Mouse (Mus musculus): Measurements from ENCODE around the gene Nedd4. TPM values are rescaled to one million over a fixed set of nuclear protein-coding genes. Genes with fewer than 3 reads are reported as not detected.

Nedd4 gene
- total RNA-seq, 2 experiments from 2014 or later = 297 to 313 TPM

- no peak for DNase-seq
These were observed 62.5 kb downstream of the Nedd4 start for GRCm38 (mm10) chr9:72724491-72725221.

- peak; percentile 56 to 64 for DNase-seq
These were observed 71.8 kb downstream of the Nedd4 start for GRCm38 (mm10) chr9:72733966-72734365.

GRCm38 (mm10) chr9:72735822-72736410 is 73.8 kb downstream of the Nedd4 start:
- no peak for DNase-seq

GRCm38 (mm10) chr9:72741206-72741605 is 79.1 kb downstream of the Nedd4 start:
- no peak for DNase-seq

- DNase-seq = no peak
These were observed 84.1 kb downstream of the Nedd4 start for GRCm38 (mm10) chr9:72746278-72746677.

- DNase-seq = no peak
These were observed 88.1 kb downstream of the Nedd4 start for GRCm38 (mm10) chr9:72750272-72750671.

GRCm38 (mm10) chr9:72752656-72753055 is 90.5 kb downstream of the Nedd4 start:
- no peak for DNase-seq

GRCm38 (mm10) chr9:72753741-72754140 is 91.6 kb downstream of the Nedd4 start:
- no peak for DNase-seq

- no peak for DNase-seq
These were observed 95.0 kb downstream of the Nedd4 start for GRCm38 (mm10) chr9:72757143-72757542.

- DNase-seq = peak in 1 of 2 experiments; percentile 23
These were observed 96.6 kb downstream of the Nedd4 start for GRCm38 (mm10) chr9:72758705-72759131.

GRCm38 (mm10) chr9:72763050-72763718 is 101.0 kb downstream of the Nedd4 start:
- peak; percentile 27 to 33 for DNase-seq

GRCm38 (mm10) chr9:72766789-72767349 is 104.7 kb downstream of the Nedd4 start:
- peak; percentile 90 to 91 for DNase-seq

- DNase-seq = no peak
These were observed 112.9 kb downstream of the Nedd4 start for GRCm38 (mm10) chr9:72775022-72775421.

- no peak for DNase-seq
These were observed 116.9 kb downstream of the Nedd4 start for GRCm38 (mm10) chr9:72779004-72779403.

- DNase-seq = no peak
These were observed 117.6 kb downstream of the Nedd4 start for GRCm38 (mm10) chr9:72779733-72780132.

GRCm38 (mm10) chr9:72780694-72781093 is 118.5 kb downstream of the Nedd4 start:
- no peak for DNase-seq

GRCm38 (mm10) chr9:72781466-72781865 is 119.3 kb downstream of the Nedd4 start:
- no peak for DNase-seq

GRCm38 (mm10) chr9:72782121-72782520 is 120.0 kb downstream of the Nedd4 start:
- DNase-seq = no peak

- no peak for DNase-seq
These were observed 125.6 kb downstream of the Nedd4 start for GRCm38 (mm10) chr9:72787732-72788131.

GRCm38 (mm10) chr9:72790530-72791212 is 128.5 kb downstream of the Nedd4 start:
- no peak for DNase-seq

- no peak for DNase-seq
These were observed 129.1 kb downstream of the Nedd4 start for GRCm38 (mm10) chr9:72791213-72791582.

GRCm38 (mm10) chr9:72791681-72792080 is 129.5 kb downstream of the Nedd4 start:
- DNase-seq = no peak

- no peak for DNase-seq
These were observed 133.1 kb downstream of the Nedd4 start for GRCm38 (mm10) chr9:72795243-72795642.

Measured in layer of hippocampus, postnatal 36 days (tissue).